Mouse (Mus musculus) megakaryocyte, embryonic 14.5 days (primary cell): ENCODE measurements around the gene S1pr5.

Experiments used
- FLI1 ChIP-seq: IDR thresholded peaks from 2 replicates; pipeline ENCODE4 v1.6.1; 2012; ENCODE audit warnings: low read length, inconsistent platforms, mixed read lengths
- GATA1 ChIP-seq: IDR thresholded peaks from 3 replicates; pipeline ENCODE4 v1.6.1; 2012; ENCODE audit warnings: mixed read lengths, low read length, inconsistent platforms, borderline replicate concordance

DNA sequence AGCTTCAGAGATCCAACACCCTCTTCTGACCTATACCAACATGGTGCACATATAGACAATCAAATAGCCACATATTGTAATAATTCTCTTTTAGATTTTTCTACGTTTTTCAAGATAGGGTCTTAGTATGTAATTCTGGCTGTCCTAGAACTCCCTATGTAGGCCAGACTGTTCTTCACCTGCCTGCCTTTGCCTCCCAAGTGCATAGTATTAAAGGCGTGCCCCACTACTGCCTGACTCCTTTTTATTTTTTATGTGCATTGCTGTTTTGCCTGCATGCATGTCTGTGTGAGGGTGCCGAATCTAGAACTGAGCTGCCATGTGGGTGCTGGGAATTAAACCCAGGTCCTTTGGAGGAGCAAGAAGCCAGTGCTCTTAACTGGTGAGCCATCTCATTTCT, 44.0 kb upstream of the S1pr5 start:
- TF ChIP-seq FLI1, result no peak
- no peak for TF ChIP-seq GATA1
